Mouse (Mus musculus) olfactory bulb, adult 2 months (tissue): ENCODE results near the gene Ppp1cc. TPM values are rescaled to one million over a fixed set of nuclear protein-coding genes. Genes with fewer than 3 reads are reported as not detected.

Experiments used
- H3K27ac ChIP-seq: fragments of 200-500 bp; 2 replicates; pipeline ENCODE4 v1.5.1; 2012; ENCODE audit warnings: low read depth, low read length; ENCODE audit not compliant: insufficient read depth
- H3K4me1 ChIP-seq: fragments of 200-500 bp; 2 replicates; pipeline ENCODE4 v1.6.1; 2012; ENCODE audit warnings: low read length; ENCODE audit not compliant: control insufficient read depth, insufficient read depth
- H3K4me3 ChIP-seq: fragments of 200-500 bp; 2 replicates; pipeline ENCODE4 v1.5.1; 2012; ENCODE audit warnings: mild to moderate bottlenecking, low read depth, low read length, moderate library complexity; ENCODE audit not compliant: insufficient read depth
- CTCF ChIP-seq: fragments of 200-500 bp; IDR thresholded peaks from 2 replicates; pipeline ENCODE4 v1.5.1; 2012; ENCODE audit warnings: low read depth, mild to moderate bottlenecking, low read length, moderate library complexity; ENCODE audit not compliant: insufficient read depth
- POLR2A ChIP-seq: fragments of 200-500 bp; IDR thresholded peaks from 2 replicates; pipeline ENCODE4 v1.6.1; 2012; ENCODE audit warnings: mild to moderate bottlenecking, low read depth, low read length, moderate library complexity; ENCODE audit not compliant: insufficient read depth
- WGBS: fragments of 180-500 bp; shearing (Covaris S2); methylation state at CpG from one replicate; pipeline ENCODE4 v1.1.7; 2018; 5-methylcytosine and 5-hydroxymethylcytosine counted together
- polyA plus RNA-seq: library from polyadenylated mRNA; stranded (reverse); fragments of >200 nt; gene quantifications from 2 replicates; pipeline ENCODE4 v1.2.4, GENCODE M21; 2012; ENCODE audit warnings: low replicate concordance; ENCODE audit not compliant: missing spikeins, insufficient read depth, insufficient read length

Ppp1cc gene
- polyA plus RNA-seq, 1 experiment: 1,250 TPM

DNA sequence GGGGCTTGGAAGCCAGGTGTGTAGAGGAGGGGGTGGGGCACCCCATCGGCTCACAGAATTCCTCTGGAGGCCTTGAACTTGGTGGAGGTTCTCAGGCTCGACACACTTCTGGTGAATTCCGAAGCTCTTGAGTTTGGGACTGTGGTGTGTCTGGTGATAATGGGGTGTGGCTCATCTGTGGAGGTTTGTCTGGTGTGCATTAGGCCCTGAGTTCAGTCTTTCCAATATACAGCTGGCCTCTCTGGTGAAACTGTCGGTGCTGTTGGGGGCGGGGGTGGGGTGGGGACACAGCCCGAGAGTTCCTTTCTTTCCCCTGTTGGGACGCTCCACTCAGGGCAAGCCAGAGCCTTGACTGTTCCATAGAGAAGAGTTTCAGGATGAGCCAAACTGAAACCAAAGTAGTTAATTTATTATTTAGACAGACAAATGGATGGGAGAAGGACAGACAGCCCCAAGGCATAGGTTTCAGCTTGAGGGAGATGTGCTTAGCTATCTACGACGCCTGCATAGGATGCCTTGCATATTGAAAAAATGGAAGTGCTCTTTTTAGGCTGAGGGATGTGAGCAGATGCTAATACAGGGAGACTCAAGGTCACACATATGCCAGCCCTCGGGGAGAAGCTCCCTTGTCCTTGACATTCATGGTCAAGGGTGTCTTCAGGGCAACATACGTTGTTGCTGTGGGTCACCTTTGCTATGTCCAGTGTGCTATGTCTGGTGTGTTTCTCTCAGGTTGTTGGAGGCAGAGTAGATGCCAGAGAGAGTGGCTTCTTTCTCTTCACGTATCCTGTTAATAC lies 60.2 kb downstream of the Ppp1cc start:
- Histone ChIP-seq H3K4me1 (peaks cover 22% of the 10 kb centered on the region), H3K4me3 (no peak overlapping the region), H3K27ac (no peak overlapping the region)
- TF ChIP-seq POLR2A (no peak), CTCF (no peak)
- WGBS: 89% methylated on average over 12 of the region's 12 CpGs

DNA sequence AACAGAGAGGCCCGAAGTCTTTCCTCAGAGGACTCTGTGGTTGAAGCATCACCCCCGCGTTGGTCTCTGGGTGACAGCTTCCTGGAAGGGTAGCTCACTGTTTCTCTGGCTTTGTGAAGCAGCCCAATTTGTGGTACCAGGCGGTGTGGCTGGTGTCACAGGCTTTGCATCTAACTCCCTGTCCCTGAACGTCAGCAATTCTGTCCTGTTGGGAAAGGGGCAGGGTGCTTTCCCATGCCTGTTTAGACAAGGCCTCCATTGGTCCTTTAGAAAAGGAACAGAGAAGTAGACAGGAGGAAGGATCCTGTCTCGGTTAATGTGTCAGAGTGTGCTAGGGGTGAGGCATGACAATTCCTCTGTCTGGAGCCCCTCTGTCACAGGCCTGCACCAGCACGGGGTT lies 60.9 kb downstream of the Ppp1cc start:
- no peak for TF ChIP-seq CTCF
- no peak for TF ChIP-seq POLR2A
- WGBS: 65% methylated on average over 7 of the region's 7 CpGs
- H3K4me1 ChIP-seq: peaks cover 22% of the 10 kb centered on the region
- no peak overlapping the region for H3K27ac ChIP-seq
- no peak overlapping the region for H3K4me3 ChIP-seq

DNA sequence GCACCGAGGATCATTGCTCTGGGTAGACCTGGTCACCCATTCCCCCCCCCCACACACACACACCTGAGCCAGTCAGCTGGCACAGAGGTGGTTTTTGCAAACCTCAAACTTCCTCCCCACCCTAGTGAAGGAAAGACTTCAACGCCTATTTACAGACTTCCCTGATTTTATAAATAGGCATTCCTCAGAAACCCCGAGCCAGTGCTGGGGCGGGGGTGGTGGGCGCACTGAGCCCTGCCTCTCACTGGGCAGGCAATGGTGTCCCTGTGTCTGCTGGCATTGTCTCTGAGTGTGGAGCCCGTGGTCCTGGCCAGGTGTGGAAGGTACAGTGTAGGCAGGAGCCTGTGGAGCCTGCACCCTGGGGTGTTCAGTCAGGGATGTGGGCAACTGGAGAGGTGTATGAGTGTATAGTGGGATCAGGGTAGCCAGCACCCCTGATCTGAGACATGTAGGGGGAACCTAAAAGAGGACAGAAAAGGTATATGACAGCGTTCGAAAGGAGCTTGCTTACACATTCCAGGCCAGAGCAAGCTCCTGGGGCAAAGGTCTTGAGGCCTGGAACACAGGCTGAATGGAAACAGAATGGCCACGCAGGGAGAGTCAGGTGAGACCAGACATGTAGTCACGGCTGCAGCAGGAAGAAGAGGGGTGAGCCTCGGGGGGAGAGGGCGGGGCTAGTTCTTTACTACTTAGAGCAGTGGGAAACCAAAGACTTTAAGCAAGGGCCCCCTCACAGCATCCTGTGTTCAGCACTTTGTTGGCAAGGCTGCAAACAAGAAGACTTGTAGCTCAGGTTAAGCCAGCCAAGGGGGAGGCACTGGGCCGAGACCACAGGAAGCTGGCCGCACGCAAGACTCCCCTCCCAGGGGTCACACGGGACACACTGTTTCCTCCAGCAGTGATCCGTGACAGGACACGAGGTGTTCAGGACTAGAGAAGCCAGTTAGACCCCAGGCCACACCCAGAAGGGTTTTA lies 61.9 kb downstream of the Ppp1cc start:
- 73% methylated on average over 18 of the region's 18 CpGs for WGBS
- no peak overlapping the region for H3K27ac ChIP-seq
- peaks cover 24% of the 10 kb centered on the region for H3K4me1 ChIP-seq
- TF ChIP-seq POLR2A (no peak), CTCF (no peak)
- no peak overlapping the region for H3K4me3 ChIP-seq

DNA sequence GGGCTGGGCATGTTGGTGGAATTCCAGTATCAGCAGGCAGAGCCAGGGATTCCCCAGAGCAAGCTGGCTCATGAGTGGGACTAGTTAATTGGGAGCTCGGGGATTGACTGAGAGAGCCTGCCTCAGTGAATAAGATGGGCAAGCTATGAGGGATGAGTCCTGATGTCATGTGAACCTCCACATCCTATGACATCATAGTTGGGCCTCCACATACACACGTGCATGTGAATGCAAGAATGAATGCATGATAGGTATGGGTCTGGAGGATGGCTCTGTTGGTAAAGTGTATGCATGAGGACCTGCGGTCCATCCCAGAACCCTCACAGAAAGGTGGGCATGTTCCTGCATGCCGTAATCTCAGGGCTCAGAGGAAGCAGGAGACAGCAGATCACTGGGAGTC lies 63.0 kb downstream of the Ppp1cc start:
- H3K4me3 ChIP-seq: no peak overlapping the region
- 93% methylated on average over 4 of the region's 4 CpGs for WGBS
- peaks cover 35% of the 10 kb centered on the region for H3K4me1 ChIP-seq
- H3K27ac ChIP-seq: no peak overlapping the region
- TF ChIP-seq CTCF (no peak), POLR2A (no peak)

DNA sequence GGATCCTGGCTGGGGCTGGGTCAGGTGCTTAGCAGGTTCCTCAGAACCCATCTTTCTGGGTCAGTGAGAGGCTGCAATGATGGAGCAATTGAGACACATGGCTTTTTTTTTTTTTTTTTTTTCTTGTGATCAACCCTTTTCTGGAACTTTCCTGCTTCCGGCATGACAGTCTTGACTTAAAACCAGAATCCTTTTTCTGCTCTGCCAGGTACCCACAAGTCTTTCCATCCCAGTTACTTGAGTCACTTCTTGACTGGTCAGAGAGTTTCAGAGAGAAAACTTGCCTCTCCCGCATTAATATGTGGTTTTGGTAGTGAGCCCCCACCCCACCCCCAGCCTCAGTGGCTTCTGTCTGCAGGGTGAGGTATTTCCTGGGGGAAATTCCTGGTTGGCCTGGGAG lies 66.2 kb downstream of the Ppp1cc start:
- WGBS: 89% methylated on average over 2 of the region's 2 CpGs
- Histone ChIP-seq H3K4me3 (no peak overlapping the region), H3K4me1 (peaks cover 31% of the 10 kb centered on the region), H3K27ac (no peak overlapping the region)
- TF ChIP-seq POLR2A (no peak), CTCF (no peak)

Other genes with a start within 250 kb of the Ppp1cc start
- not detected in 2 replicates for gene Cux2, start 108.2 kb upstream of the Ppp1cc start, polyA plus RNA-seq
- not detected in 2 replicates for gene Myl2, start 57.3 kb upstream of the Ppp1cc start, polyA plus RNA-seq
- gene Ccdc63, start 17.5 kb upstream of the Ppp1cc start, polyA plus RNA-seq: not detected in 2 replicates
- gene Hvcn1, start 48.5 kb downstream of the Ppp1cc start, polyA plus RNA-seq: not detected in 2 replicates
- not detected in 2 replicates for gene Tctn1, start 106.2 kb downstream of the Ppp1cc start, polyA plus RNA-seq
- not detected in 2 replicates for gene Pptc7, start 126.1 kb downstream of the Ppp1cc start, polyA plus RNA-seq
- gene Rad9b, start 196.0 kb downstream of the Ppp1cc start, polyA plus RNA-seq: not detected in 2 replicates
- gene Vps29, start 196.1 kb downstream of the Ppp1cc start, polyA plus RNA-seq: 225 TPM in 1 of 2 replicates, not detected in the other
- not detected in 2 replicates for gene Gpn3, start 213.6 kb downstream of the Ppp1cc start, polyA plus RNA-seq
- gene Fam216a, start 214.1 kb downstream of the Ppp1cc start, polyA plus RNA-seq: not detected in 2 replicates
- gene Arpc3, start 233.6 kb downstream of the Ppp1cc start, polyA plus RNA-seq: 430 TPM in 1 of 2 replicates, not detected in the other